8 mouse cellular contexts compared by ENCODE assay signal in genomic region chr1:107481452-107481851, GRCm38 (mm10). TPM values are rescaled to one million over a fixed set of nuclear protein-coding genes. Genes with fewer than 3 reads are reported as not detected.
DNase-seq lines count a peak whose midpoint lies in the region; ATAC-seq lines count a peak whose summit lies in the region.

No protein-coding gene starts in this region.

- H3K4me1 ChIP-seq in intestine, embryonic 14.5 days (replicated peaks; ENCODE audit: control insufficient read depth, insufficient read depth, low read length) = no peaks in the 10 kb centered on the region

- no peaks in the 10 kb centered on the region for H3K9me3 ChIP-seq in intestine, embryonic 14.5 days (ENCODE audit: control insufficient read depth, low read length)

- H3K4me2 ChIP-seq in intestine, embryonic 14.5 days (ENCODE audit: low read length) = peak overlapping the region; percentile 20; the same call in 1 of the 2 replicates

- DNase-seq in adrenal gland, adult (ENCODE audit: inconsistent age in 2 of 2, low spot score in 1 of 2) = peak; percentile 56 to 89
- peak; percentile 66 to 82 for DNase-seq in cerebellum, postnatal 4 days (ENCODE audit: low spot score in 2 of 2)
- peak; percentile 23 to 27 for DNase-seq in gastrocnemius, adult 8-10 months (ENCODE audit: low spot score in 2 of 2)
- peak; percentile 92 for DNase-seq in intestine, embryonic 14.5 days (ENCODE audit: low spot score)
- DNase-seq in left cerebral cortex, adult 9 months (ENCODE audit: low spot score in 2 of 2) = peak; percentile 11 to 87
- DNase-seq in mesoderm, embryonic 11.5 days (ENCODE audit: low read depth, low spot score) = peak; percentile 75
- peak; percentile 65 to 74 for DNase-seq in right cerebral cortex, postnatal 36 days (ENCODE audit: low spot score in 2 of 2)
- DNase-seq in yolk sac, embryonic 10.5 days (ENCODE audit: low spot score) = peak; percentile 41

- H3K27ac ChIP-seq in intestine, embryonic 14.5 days (ENCODE audit: low read depth) = no peak overlapping the region

- no peak overlapping the region for H3K9ac ChIP-seq in intestine, embryonic 14.5 days (ENCODE audit: low read length)

- ATAC-seq in intestine, embryonic 14.5 days (replicated peaks; ENCODE audit: low FRiP score, low TSS enrichment, low read depth) = peak; percentile 70; the same call in 1 of the 2 replicates

- no peaks in the 10 kb centered on the region for H3K36me3 ChIP-seq in intestine, embryonic 14.5 days (ENCODE audit: control insufficient read depth, insufficient read depth, low read length)

- no peak overlapping the region for H3K4me3 ChIP-seq in intestine, embryonic 14.5 days (ENCODE audit: low read depth, low read length)

- 14% methylated on average over 11 of the region's 11 CpGs for WGBS in intestine, embryonic 14.5 days

- H3K27me3 ChIP-seq in intestine, embryonic 14.5 days (replicated peaks; ENCODE audit: control insufficient read depth, insufficient read depth, low read length) = no peaks in the 10 kb centered on the region

RNA-seq across cellular contexts. Expression of gene Serpinb2, which starts 29.8 kb away (rescaled TPM):
- total RNA-seq in gastrocnemius, adult 8-10 months (2022) = not detected
- 0.08 TPM in 1 of 2 replicates, not detected in the other for polyA plus RNA-seq in intestine, embryonic 14.5 days (2014; fragmentation: Nextera tagmentation; extraction: Ambion mirVana)

Comparison
In these comparisons a context has a peak if more than half of its experiments do, and no peak if none do; other contexts are left out.
1. DNase-seq: peak in every context shown above with its lines; median percentile 92 in intestine, embryonic 14.5 days; 75 in mesoderm, embryonic 11.5 days; 74 in cerebellum, postnatal 4 days; 72 in adrenal gland, adult; 70 in right cerebral cortex, postnatal 36 days; 49 in left cerebral cortex, adult 9 months; 41 in yolk sac, embryonic 10.5 days; 25 in gastrocnemius, adult 8-10 months.